Mouse (Mus musculus): ENCODE measurements at regions not wholly inside any gene's neighbourhood (a gene's known extent, or its start where the extent isn't known, plus 50 kb on each side); places are given as distances from the start of the nearest gene placed in this dataset.

DNA sequence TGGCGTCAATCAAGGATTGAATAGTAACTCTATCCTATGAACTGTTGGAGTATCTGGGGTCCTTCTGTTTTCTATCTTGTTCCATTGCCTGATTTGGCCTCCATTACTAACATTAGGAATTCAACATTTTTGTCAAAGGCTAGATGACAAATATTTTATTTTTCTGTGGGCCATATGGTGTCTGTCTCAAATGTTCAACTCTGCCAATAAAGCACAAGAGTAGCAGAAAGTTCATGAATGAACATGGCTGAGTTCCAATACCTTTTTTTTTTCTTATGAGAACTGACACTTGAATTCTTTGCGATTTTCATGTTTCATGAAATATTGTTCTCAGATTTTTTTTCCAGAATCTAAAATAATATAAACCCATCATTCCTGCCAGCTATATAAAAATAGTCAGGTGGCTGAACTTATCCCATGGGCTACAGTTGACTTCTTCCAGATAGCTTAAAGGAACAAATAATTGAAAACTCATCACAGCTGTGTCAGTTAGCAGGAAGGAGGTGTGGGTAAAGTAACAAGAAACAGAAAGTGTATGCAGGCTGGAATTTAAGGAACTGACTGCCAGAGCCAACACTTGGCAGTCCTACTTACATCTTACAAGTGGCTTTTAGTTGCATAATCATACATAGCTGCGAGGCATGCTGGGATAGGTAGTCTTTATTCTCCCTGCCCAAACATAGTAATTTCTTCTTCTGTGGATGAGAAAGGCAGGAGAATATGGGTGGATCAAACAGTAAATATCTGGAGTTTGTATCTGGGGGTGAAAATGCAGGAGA is 469.8 kb downstream of the Bckdhb start:
- ATAC-seq (ENCODE audit: insufficient number of reproducible peaks, low FRiP score, low TSS enrichment), result no peak

DNA sequence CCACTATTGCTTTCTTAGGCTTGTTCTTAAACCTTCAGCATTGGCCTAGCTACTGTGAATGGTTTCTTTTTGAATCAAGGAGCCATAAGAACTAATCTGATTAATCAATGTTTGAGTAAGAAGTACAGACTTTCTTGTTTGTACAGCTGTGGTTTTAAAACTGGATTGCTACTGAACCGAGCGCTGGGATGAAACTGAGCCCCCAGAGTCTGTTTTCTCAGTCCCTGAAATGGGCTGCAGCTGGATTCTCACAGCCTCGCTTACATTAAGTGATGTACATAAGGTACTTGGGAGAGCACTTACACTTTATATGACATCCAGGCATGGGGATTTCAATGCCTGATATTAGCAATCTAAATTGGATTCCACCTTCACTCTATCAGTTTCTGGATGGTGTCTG is 474.5 kb downstream of the Bckdhb start:
- ATAC-seq (ENCODE audit: insufficient number of reproducible peaks, low FRiP score, low TSS enrichment), result no peak

DNA sequence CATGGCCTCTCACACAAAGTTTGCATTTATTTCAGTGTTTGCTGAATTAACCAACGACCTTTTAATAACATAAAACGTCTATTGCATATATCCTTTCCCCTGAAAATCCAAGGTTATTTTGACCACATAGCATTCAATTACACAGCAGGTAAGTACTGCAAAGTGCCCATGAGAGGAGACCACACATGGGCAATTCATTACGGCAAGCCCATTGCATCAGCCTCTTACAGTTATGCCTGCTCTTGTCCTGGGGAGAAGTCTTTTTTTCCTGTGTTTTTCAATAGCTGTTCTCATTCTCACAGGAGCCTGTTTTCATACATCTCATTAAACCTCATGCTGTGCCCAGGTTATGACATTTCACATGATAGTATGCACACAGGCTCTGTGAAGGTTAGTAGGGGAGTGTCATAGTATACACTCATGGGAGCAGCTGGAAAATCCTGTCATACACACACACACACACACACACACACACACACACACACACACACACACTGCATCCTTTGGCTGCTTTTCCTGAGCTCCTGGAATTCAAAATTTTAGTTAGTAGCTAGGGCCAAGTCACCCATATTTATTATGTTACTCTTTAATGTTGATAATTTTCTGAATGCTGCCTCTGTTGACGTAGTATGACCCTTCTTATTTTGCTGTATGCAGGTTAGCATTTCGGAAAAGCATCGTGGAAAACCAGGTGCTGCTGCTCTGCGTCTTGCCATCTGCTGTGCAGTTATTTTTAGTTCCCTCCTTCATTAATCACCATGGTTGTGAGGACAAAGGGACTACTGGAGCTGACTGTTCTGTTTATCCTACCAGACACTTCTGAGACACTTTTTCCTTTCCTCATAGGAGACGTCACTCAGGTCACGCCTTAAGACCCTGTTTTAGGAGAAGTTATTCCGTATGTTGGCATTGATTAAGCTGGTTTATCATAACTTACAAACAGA is 483.6 kb downstream of the Bckdhb start:
- ATAC-seq (ENCODE audit: insufficient number of reproducible peaks, low FRiP score, low TSS enrichment), result peak; percentile 90

Measured in cerebellum, adult (tissue).